In genomic region chr7:113208388-113208753, GRCm38 (mm10) we compare ENCODE assay signal across 8 mouse cellular contexts. TPM values are rescaled to one million over a fixed set of nuclear protein-coding genes. Genes with fewer than 3 reads are reported as not detected.
DNase-seq lines count a peak whose midpoint lies in the region; ATAC-seq and TF ChIP-seq lines count a peak whose summit lies in the region.

No protein-coding gene starts in this region.

- peaks cover 49% of the 10 kb centered on the region; the same call in 1 of the 2 replicates for H3K79me2 ChIP-seq in macrophage (ENCODE audit: inconsistent target)

- peaks cover 4 to 8% of the 10 kb centered on the region in 2 experiments; a peak in 3 of 4 replicates for H3K4me1 ChIP-seq in heart, embryonic 14.5 days (ENCODE audit: control insufficient read depth in 2 of 2, insufficient read depth in 2 of 2, low read length in 2 of 2)
- H3K4me1 ChIP-seq in G1E (ENCODE audit: insufficient read depth, low read depth, low read length) = peaks cover 13% of the 10 kb centered on the region
- H3K4me1 ChIP-seq in forebrain, postnatal 0 days (ENCODE audit: insufficient read depth) = 0 out of 2 replicates have a peak, but pooled peaks cover 4% of the 10 kb centered on the region

- intact Hi-C loops in left cerebral cortex, postnatal 25 days (cut with DNase I) = loop anchor here (1.0 to 5.0 kb wide), 2 partner anchors 41 to 99 kb away; no protein-coding TSS in a partner anchor

- no peak for TF ChIP-seq CTCF in G1E (IDR thresholded peaks at IDR 0.05; ENCODE audit: low read depth, low read length)
- no peak for TF ChIP-seq CTCF in forebrain, postnatal 0 days (IDR thresholded peaks at IDR 0.05; ENCODE audit: low read depth)

- no peak for ATAC-seq in heart, embryonic 14.5 days (ENCODE audit: insufficient number of reproducible peaks, insufficient read depth, low FRiP score, low read depth)
- no peak for ATAC-seq in G1E (ENCODE audit: extremely low read depth, insufficient number of reproducible peaks, low FRiP score, poor library complexity, severe bottlenecking)
- no peak for ATAC-seq in forebrain, postnatal 0 days
- ATAC-seq in granulocyte monocyte progenitor cell, adult 5-6 weeks (replicated peaks; ENCODE audit: poor library complexity, severe bottlenecking) = no peak

- WGBS in heart, embryonic 14.5 days = 1% methylated on average over 19 of the region's 19 CpGs
- WGBS in forebrain, postnatal 0 days = 1% methylated on average over 19 of the region's 19 CpGs
- 10% methylated on average over 19 of the region's 19 CpGs for WGBS in macrophage (ENCODE audit: missing documents)

- H3K36me3 ChIP-seq in heart, embryonic 14.5 days (ENCODE audit: control insufficient read depth, insufficient read depth, low read length) = no peaks in the 10 kb centered on the region
- H3K36me3 ChIP-seq in G1E (replicated peaks) (no peaks in the 10 kb centered on the region), macrophage (ENCODE audit: inconsistent target) (no peaks in the 10 kb centered on the region)
- no peaks in the 10 kb centered on the region for H3K36me3 ChIP-seq in forebrain, postnatal 0 days (ENCODE audit: insufficient read depth)

- peak overlapping the region; percentile 80 to 92 for H3K4me3 ChIP-seq in heart, embryonic 14.5 days (ENCODE audit: control insufficient read depth in 1 of 2, insufficient read depth in 1 of 2, low read depth in 1 of 2, low read length in 2 of 2)
- H3K4me3 ChIP-seq in G1E (ENCODE audit: low read depth, low read length) (peak overlapping the region; percentile 71; the same call in 1 of the 2 replicates), macrophage (ENCODE audit: inconsistent target) (peak overlapping the region; percentile 48)
- H3K4me3 ChIP-seq in forebrain, postnatal 0 days (ENCODE audit: low read depth, low read length) = peak overlapping the region; percentile 84

- no peaks in the 10 kb centered on the region for H3K9me3 ChIP-seq in heart, embryonic 14.5 days (ENCODE audit: control insufficient read depth, low read length)
- H3K9me3 ChIP-seq in G1E (replicated peaks) = no peaks in the 10 kb centered on the region
- no peaks in the 10 kb centered on the region for H3K9me3 ChIP-seq in forebrain, postnatal 0 days (ENCODE audit: low read length)

- peaks cover 34% of the 10 kb centered on the region for H3K27me3 ChIP-seq in heart, embryonic 14.5 days (ENCODE audit: control insufficient read depth, insufficient read depth, low read length)
- H3K27me3 ChIP-seq in G1E (ENCODE audit: insufficient read depth, low read length) = peaks cover 65% of the 10 kb centered on the region
- H3K27me3 ChIP-seq in forebrain, postnatal 0 days (ENCODE audit: insufficient read depth, low read length) = 0 out of 2 replicates have a peak, but pooled peaks cover 3% of the 10 kb centered on the region

- no peak for DNase-seq in heart, adult 9 months (ENCODE audit: low spot score in 2 of 2)
- DNase-seq in G1E (ENCODE audit: low spot score) = no peak
- no peak for DNase-seq in forebrain, postnatal 0 days
- DNase-seq in left cerebral cortex, postnatal 25 days (ENCODE audit: low spot score in 2 of 2) = no peak
- no peak for DNase-seq in adrenal gland, adult (ENCODE audit: inconsistent age in 2 of 2, low spot score in 1 of 2)

- H3K4me2 ChIP-seq in heart, embryonic 14.5 days (ENCODE audit: low read length) = peak overlapping the region; percentile 95
- peak overlapping the region; percentile 78 for H3K4me2 ChIP-seq in forebrain, postnatal 0 days (ENCODE audit: low read depth)

- peak overlapping the region; percentile 76 for H3K9ac ChIP-seq in heart, embryonic 14.5 days (ENCODE audit: low read length)
- peak overlapping the region; percentile 77 for H3K9ac ChIP-seq in forebrain, postnatal 0 days

- H3K27ac ChIP-seq in heart, embryonic 14.5 days (replicated peaks in 1 of 2; ENCODE audit: control insufficient read depth in 1 of 2, insufficient read depth in 1 of 2, low read depth in 2 of 2, low read length in 2 of 2) = no peak overlapping the region
- H3K27ac ChIP-seq in forebrain, postnatal 0 days (ENCODE audit: low read depth, low read length) = 0 out of 2 replicates have a peak overlapping the region, but pooled peaks have one; percentile 89
- no peak overlapping the region for H3K27ac ChIP-seq in macrophage

RNA-seq across cellular contexts. Expression of gene Arntl, which starts 1.1 kb away (rescaled TPM):
- polyA plus RNA-seq in heart, embryonic 14.5 days (2014; fragmentation: Nextera tagmentation; extraction: Ambion mirVana) = 7.7 and 8.4 TPM in 2 replicates
- total RNA-seq in G1E (2014; fragmentation: Nextera tagmentation) = 29.2 and 29.9 TPM in 2 replicates
- total RNA-seq in G1E (2017) = 22.0 and 23.8 TPM in 2 replicates
- 3.0 and 4.6 TPM in 2 replicates for polyA plus RNA-seq in G1E (2012)
- total RNA-seq in forebrain, postnatal 0 days (2014; rRNA removed) = 31.2 and 32.4 TPM in 2 replicates
- polyA plus RNA-seq in forebrain, postnatal 0 days (2015; fragmentation: Nextera tagmentation; extraction: Ambion mirVana) = 18.3 and 20.7 TPM in 2 replicates
- total RNA-seq in macrophage (2018; cell fraction: chromatin; rRNA removed) = 10 to 100 TPM in 17 of 26 experiments, 1 to 10 TPM in 9; 3.3 to 34.9 (median 19.9) TPM
- total RNA-seq in macrophage (2018; cell fraction: cytosol; rRNA removed) = 1 to 10 TPM; 1.3 to 7.4 (median 5.6) TPM
- total RNA-seq in macrophage (2018; cell fraction: nucleus; rRNA removed) = 10 to 100 TPM in 15 of 26 experiments, 1 to 10 TPM in 11; 2.9 to 19.9 (median 11.8) TPM
- polyA plus RNA-seq in macrophage (2018) = 6.6 to 7.6 TPM (median 7.4 TPM) in 3 replicates
- 6.0 and 6.9 TPM in 2 replicates for total RNA-seq in granulocyte monocyte progenitor cell, adult 5-6 weeks (2014; fragmentation: Nextera tagmentation)
- total RNA-seq in granulocyte monocyte progenitor cell, adult 5-6 weeks (2017) = 11.8 TPM in 2 replicates
- 10 to 100 TPM; 38.1 to 48.8 TPM for total RNA-seq in left cerebral cortex, postnatal 25 days (2021)
